Mouse (Mus musculus): ENCODE data around the gene Smarca4.

Smarca4 gene

GRCm38 (mm10) chr9:21601722-21602399, 14.1 kb upstream of the Smarca4 start:
- peak; percentile 71 for DNase-seq

GRCm38 (mm10) chr9:21604119-21604518, 11.8 kb upstream of the Smarca4 start:
- no peak for DNase-seq

GRCm38 (mm10) chr9:21605865-21606264, 10.1 kb upstream of the Smarca4 start:
- no peak for DNase-seq

GRCm38 (mm10) chr9:21606648-21607047, 9.3 kb upstream of the Smarca4 start:
- DNase-seq = no peak

- DNase-seq = no peak
Measured at GRCm38 (mm10) chr9:21609861-21610260, 6.1 kb upstream of the Smarca4 start.

- no peak for DNase-seq
Measured at GRCm38 (mm10) chr9:21614864-21615616, 929 bp upstream of the Smarca4 start.

- peak; percentile 90 for DNase-seq
Measured at GRCm38 (mm10) chr9:21616232-21616781, 338 bp downstream of the Smarca4 start.

GRCm38 (mm10) chr9:21617066-21617465, 1.1 kb downstream of the Smarca4 start:
- no peak for DNase-seq

- no peak for DNase-seq
Measured at GRCm38 (mm10) chr9:21620229-21620628, 4.3 kb downstream of the Smarca4 start.

GRCm38 (mm10) chr9:21622676-21623075, 6.7 kb downstream of the Smarca4 start:
- no peak for DNase-seq

- no peak for DNase-seq
Measured at GRCm38 (mm10) chr9:21625342-21626339, 9.7 kb downstream of the Smarca4 start.

- DNase-seq = no peak
Measured at GRCm38 (mm10) chr9:21626571-21626970, 10.6 kb downstream of the Smarca4 start.

GRCm38 (mm10) chr9:21627145-21627795, 11.3 kb downstream of the Smarca4 start:
- no peak for DNase-seq

GRCm38 (mm10) chr9:21630673-21631072, 14.7 kb downstream of the Smarca4 start:
- peak; percentile 55 for DNase-seq

GRCm38 (mm10) chr9:21633106-21633505, 17.1 kb downstream of the Smarca4 start:
- DNase-seq = no peak

- peak; percentile 58 for DNase-seq
Measured at GRCm38 (mm10) chr9:21635639-21636038, 19.7 kb downstream of the Smarca4 start.

GRCm38 (mm10) chr9:21639031-21639430, 23.1 kb downstream of the Smarca4 start:
- DNase-seq = peak; percentile 67

GRCm38 (mm10) chr9:21646366-21646765, 30.4 kb downstream of the Smarca4 start:
- DNase-seq = no peak

GRCm38 (mm10) chr9:21647721-21648120, 31.8 kb downstream of the Smarca4 start:
- no peak for DNase-seq

GRCm38 (mm10) chr9:21652263-21652662, 36.3 kb downstream of the Smarca4 start:
- DNase-seq = no peak

GRCm38 (mm10) chr9:21653253-21653652, 37.3 kb downstream of the Smarca4 start:
- DNase-seq = no peak

- no peak for DNase-seq
Measured at GRCm38 (mm10) chr9:21662034-21662433, 46.1 kb downstream of the Smarca4 start.

All from cerebellum, adult 11-12 months (tissue).